Mouse (Mus musculus) left cerebral cortex, adult 8-10 months (tissue): ENCODE data around the gene Ror1. TPM values are rescaled to one million over a fixed set of nuclear protein-coding genes. Genes with fewer than 3 reads are reported as not detected.

Experiments used
- DNase-seq, 2 experiments: peaks; one replicate each; pipeline ENCODE4 v3.0.0; 2022; ENCODE audit warnings: low spot score in 2 of 2
- total RNA-seq, 4 experiments: library from RNA; stranded (reverse); gene quantifications; 2 replicates each; pipeline ENCODE4 v1.2.4; 2022

Ror1 gene
- total RNA-seq, 4 experiments from 2014 or later, result 0.80 to 1.5 (median 1.3) TPM

GRCm38 (mm10) chr4:100158401-100158800, 62.8 kb downstream of the Ror1 start:
- no peak for DNase-seq

DNA sequence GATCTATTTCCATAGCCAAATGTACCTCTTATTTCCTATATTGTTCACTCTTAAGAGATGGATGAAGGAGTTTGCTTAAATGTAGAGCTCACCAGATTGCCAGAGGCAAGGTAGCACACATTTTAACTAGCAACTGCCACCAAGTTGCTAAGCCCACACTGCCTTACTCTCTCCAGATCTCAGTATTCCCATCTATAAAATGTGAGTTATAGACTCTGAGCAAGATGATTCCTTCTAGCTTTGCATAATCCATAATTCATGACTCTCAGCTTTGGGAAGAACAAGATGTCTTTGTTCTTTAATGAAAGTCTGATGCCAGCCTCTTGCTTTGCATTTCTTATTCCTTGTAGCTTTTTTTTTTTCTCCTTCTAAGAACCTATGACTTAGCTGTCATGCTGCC, 64.6 kb downstream of the Ror1 start:
- DNase-seq, result no peak

- no peak for DNase-seq
These were observed 70.2 kb downstream of the Ror1 start for GRCm38 (mm10) chr4:100165790-100166189.

DNA sequence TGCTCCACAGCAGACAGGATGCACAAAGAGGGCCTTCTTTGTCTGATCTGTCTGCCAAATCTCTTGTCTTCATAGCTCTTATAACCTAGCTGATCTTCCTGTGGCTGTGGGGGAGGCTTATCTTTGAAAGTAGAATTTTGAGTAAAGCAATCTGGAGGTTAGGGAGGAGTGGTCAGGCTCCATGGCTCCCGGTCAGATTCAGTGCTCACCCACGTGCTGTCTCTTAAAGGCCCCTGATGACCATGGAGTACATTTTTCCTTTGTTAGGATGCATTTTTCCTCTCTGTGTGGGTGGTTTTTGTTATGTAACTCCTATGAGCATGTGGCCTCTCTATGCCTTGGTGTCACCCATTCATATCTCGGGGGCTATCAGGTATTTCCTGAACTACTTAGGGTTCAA, 71.3 kb downstream of the Ror1 start:
- no peak for DNase-seq

- no peak for DNase-seq
These were observed 74.1 kb downstream of the Ror1 start for GRCm38 (mm10) chr4:100169683-100170082.

DNA sequence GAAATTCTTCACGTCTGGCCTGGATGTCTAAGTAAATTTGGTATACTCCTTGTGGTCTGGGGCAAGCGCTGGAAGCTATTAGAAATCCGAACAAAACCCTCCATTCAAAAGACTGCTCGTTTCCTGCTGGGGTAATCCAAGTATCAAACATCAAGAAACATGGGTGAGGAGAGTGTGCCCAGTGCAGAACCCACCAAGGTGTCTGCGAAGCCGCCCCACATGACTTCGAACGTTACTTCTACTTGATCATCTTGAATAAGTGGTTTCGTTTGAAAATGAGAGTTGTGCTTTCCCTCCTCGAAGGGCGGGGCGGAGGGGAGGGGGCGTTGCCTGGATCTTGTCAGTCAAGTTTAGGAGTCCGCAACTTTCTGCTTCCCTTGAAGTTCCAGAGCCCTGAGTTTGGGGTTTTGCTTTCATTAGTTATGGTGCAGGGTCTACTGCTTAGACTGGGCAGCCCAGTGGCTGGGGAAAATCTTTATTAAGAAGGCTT, 74.6 kb downstream of the Ror1 start:
- no peak for DNase-seq

DNA sequence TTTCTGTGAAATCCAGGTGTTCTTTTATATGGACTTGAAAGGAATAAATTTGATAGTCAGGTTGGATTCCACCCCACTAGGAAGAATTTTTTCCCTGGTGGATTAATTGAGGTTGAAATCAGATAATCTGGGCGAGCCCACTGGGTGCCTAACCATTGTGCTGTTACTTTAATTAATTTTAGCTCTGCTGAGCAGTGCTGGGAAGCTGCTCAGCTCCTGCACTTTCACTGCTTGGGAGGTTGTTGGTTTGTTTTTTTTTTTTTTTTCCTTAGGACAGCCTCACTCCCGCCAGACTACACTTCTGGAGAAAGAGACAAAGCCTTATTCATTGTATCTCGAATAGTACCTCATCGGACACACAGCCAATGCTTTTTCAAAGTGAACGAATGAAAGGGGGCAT, 75.2 kb downstream of the Ror1 start:
- DNase-seq, result no peak

DNA sequence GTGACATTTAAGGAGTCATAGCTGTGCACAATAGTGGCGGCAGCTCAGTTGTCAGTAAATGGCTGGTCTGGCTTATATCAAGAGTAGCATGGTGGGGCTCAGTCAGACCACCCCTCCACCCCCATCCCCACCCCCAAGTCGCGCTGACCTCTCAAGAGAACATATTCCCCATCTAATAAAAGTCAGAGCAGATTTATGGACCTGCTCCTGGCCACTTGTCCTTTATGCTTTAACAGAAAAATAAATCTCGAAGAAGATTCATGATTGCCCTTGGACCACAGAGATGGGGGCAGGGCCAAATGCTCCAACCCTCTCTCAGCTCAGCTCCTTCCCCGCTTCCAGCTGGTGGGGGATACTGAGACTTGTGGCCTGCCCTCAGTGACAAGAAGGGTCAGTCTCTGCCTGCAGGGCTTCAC, 75.9 kb downstream of the Ror1 start:
- no peak for DNase-seq

- no peak for DNase-seq
These were observed 80.0 kb downstream of the Ror1 start for GRCm38 (mm10) chr4:100175594-100175993.

- DNase-seq, result no peak
These were observed 82.7 kb downstream of the Ror1 start for GRCm38 (mm10) chr4:100178316-100178715.

- DNase-seq, result no peak
These were observed 86.1 kb downstream of the Ror1 start for GRCm38 (mm10) chr4:100181676-100182075.

GRCm38 (mm10) chr4:100186781-100187180, 91.2 kb downstream of the Ror1 start:
- DNase-seq, result no peak

- DNase-seq, result no peak
These were observed 92.1 kb downstream of the Ror1 start for GRCm38 (mm10) chr4:100187563-100188200.

GRCm38 (mm10) chr4:100188201-100188699, 92.7 kb downstream of the Ror1 start:
- no peak for DNase-seq

- no peak for DNase-seq
These were observed 95.9 kb downstream of the Ror1 start for GRCm38 (mm10) chr4:100191483-100191882.

DNA sequence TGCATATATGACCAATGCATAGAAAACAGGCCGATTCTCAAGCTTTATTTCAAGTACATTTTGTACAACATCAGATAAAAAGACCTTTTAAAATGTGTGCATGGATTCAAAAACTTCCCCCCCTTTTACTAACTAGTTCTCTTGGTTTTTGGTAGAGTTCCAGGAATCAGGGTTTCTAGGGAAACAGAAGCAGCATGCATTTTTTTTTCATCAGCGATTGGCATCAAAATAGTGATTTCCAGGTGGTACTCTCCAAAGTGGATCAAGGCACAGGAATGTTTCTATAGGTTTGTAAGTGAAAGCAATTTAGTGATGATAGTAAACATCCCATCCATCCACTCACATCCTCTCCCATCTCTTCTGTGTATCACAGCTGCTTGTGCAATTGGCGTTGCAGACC, 98.5 kb downstream of the Ror1 start:
- DNase-seq, result no peak

DNA sequence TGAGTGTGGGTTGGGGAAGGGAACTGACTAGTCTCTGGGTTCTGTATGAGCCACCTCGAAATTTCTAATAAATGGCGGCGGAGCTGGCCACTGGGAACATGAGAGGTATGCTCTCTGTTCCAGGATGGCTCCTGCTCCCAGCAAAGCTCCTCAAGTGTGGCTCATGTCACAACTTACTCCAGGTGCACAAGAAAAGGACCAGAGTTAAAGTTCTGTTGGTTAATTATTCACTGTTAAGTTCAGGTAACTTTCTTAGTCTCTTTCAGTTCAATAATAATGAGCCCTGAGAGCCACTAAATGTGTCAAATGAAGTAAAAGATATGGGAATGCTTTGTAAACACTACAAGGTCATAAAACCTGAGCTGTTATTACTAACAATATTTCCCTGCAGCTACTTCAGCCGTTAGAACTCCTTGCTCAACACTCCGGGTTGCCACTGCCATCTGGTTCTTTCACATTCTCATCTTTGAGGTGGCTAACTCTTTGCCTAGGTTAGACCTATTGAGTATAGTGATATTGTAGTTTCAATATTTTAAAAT, 100.7 kb downstream of the Ror1 start:
- DNase-seq, result no peak

DNA sequence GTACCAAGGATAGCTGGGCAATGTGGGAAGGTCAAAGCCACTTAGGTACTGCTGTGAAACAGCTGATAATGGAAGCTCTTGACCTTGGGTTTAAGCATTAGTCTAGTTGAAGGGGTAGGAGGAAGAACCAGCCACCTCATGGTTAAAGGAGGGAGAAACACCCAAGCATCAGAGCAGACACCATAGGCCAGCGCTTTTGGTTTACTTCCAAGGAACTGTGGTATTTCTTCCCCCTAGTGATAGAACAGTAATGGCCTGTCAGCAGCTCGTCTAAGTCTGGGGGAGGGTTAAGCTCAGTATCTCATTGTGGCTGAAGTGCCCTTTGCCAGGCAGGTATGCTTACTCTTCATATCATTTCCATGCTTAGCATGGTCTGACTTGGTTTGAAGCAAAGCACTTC, 102.7 kb downstream of the Ror1 start:
- DNase-seq, result no peak

- DNase-seq, result no peak
These were observed 105.7 kb downstream of the Ror1 start for GRCm38 (mm10) chr4:100201322-100201721.

- no peak for DNase-seq
These were observed 107.5 kb downstream of the Ror1 start for GRCm38 (mm10) chr4:100203066-100203465.

DNA sequence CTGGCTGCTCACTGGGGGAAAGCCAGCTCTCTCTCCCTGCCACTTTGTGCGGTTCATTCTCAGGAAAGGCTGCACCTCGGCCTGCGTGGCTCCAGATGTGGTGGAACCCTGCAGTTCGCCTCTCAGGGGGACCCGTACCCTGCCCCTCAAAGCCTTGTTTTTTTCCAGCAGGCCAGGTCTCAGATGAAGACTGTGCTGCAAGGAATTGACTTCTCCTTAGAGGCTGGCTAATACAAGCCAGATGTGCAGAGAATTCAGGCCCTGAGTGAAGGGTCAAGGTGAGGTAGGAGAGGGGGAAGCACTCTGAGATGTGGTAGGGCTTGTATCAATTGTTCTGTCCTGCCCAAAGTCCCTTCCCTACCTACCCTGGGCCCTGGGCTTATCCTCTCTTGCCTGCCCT, 108.1 kb downstream of the Ror1 start:
- no peak for DNase-seq

DNA sequence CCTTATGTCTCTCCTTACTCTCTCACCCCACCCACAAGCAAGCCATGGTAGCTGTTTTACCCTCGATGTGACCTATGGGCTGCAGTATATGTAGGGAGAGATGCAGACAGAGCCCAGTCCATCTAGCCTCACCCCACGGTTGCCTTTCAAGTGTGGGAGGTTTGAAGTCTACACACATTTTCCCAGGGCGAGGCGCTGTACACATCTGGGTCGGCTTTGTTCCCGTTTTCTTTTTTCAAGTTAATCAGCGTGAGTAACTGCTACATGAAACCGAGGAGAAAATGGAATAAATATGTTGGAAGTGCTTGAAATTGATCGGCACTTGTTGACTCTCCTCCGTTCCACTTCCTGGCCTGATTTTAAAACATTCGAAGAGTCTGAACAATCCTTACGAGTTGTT, 108.8 kb downstream of the Ror1 start:
- no peak for DNase-seq

- no peak for DNase-seq
These were observed 112.5 kb downstream of the Ror1 start for GRCm38 (mm10) chr4:100208081-100208480.
